12 mouse cellular contexts compared by ENCODE assay signal in genomic region chr8:121307723-121308122, GRCm38 (mm10).
DNase-seq lines count a peak whose midpoint lies in the region; ATAC-seq lines count a peak whose summit lies in the region.
"Had no signal": no experiment of that assay in that cellular context is flagged by ENCODE, and none has a peak within 500 bp of the region (broad histone marks: within the 10 kb centered on the region; RNA-seq: fewer than 3 reads in every experiment).

No protein-coding gene starts in this region.

- no peak overlapping the region for H3K4me3 ChIP-seq in forebrain, embryonic 14.5 days (ENCODE audit: low read depth, low read length)
- H3K4me3 ChIP-seq in forebrain, embryonic 12.5 days (replicated peaks): no peak overlapping the region
- H3K4me3 ChIP-seq in hindbrain, embryonic 12.5 days: no peak overlapping the region
- H3K4me3 ChIP-seq: heart, embryonic 13.5 days; lung, embryonic 15.5 days had no signal

- WGBS in forebrain, embryonic 14.5 days: 64% methylated on average over 7 of the region's 7 CpGs
- 86% methylated on average over 7 of the region's 7 CpGs for WGBS in forebrain, embryonic 12.5 days
- 82% methylated on average over 7 of the region's 7 CpGs for WGBS in hindbrain, embryonic 12.5 days

- intact Hi-C loops in left cerebral cortex, postnatal 14 days (cut with DNase I): no loop called here
- intact Hi-C loops in left cerebral cortex, postnatal 4 days (cut with DNase I): no loop called here

- peak; percentile 29; the same call in 1 of the 2 replicates for ATAC-seq in forebrain, embryonic 14.5 days
- no peak for ATAC-seq in forebrain, embryonic 12.5 days (ENCODE audit: low FRiP score)
- no peak for ATAC-seq in granulocyte monocyte progenitor cell, adult 5-6 weeks (replicated peaks; ENCODE audit: poor library complexity, severe bottlenecking)
- ATAC-seq in hindbrain, embryonic 12.5 days (ENCODE audit: low FRiP score): no peak

- no peaks in the 10 kb centered on the region for H3K9me3 ChIP-seq in forebrain, embryonic 14.5 days (replicated peaks; ENCODE audit: control insufficient read depth, low read length)
- H3K9me3 ChIP-seq in forebrain, embryonic 12.5 days: no peaks in the 10 kb centered on the region
- no peaks in the 10 kb centered on the region for H3K9me3 ChIP-seq in hindbrain, embryonic 12.5 days (replicated peaks)
- H3K9me3 ChIP-seq: heart, embryonic 13.5 days; lung, embryonic 15.5 days had no signal

- peak; percentile 80 for DNase-seq in forebrain, embryonic 14.5 days (ENCODE audit: low spot score)
- peak; percentile 56 to 75 for DNase-seq in left cerebral cortex, postnatal 14 days (ENCODE audit: low spot score in 2 of 2)
- no peak for DNase-seq in left cerebral cortex, adult 11 months (ENCODE audit: low spot score)
- peak; percentile 55 to 68 for DNase-seq in cerebellum, postnatal 25 days
- peak; percentile 78 for DNase-seq in left cerebral cortex, postnatal 4 days
- DNase-seq: thymus, adult 2 months had no signal

- no peaks in the 10 kb centered on the region for H3K36me3 ChIP-seq in forebrain, embryonic 14.5 days (ENCODE audit: control insufficient read depth, insufficient read depth, low read length)
- H3K36me3 ChIP-seq in forebrain, embryonic 12.5 days (replicated peaks): no peaks in the 10 kb centered on the region
- H3K36me3 ChIP-seq in hindbrain, embryonic 12.5 days: no peaks in the 10 kb centered on the region
- H3K36me3 ChIP-seq: heart, embryonic 13.5 days; lung, embryonic 15.5 days had no signal

- H3K4me2 ChIP-seq in forebrain, embryonic 14.5 days (ENCODE audit: low read length): no peak overlapping the region
- no peak overlapping the region for H3K4me2 ChIP-seq in forebrain, embryonic 12.5 days
- no peak overlapping the region for H3K4me2 ChIP-seq in hindbrain, embryonic 12.5 days (replicated peaks)
- H3K4me2 ChIP-seq: heart, embryonic 13.5 days; lung, embryonic 15.5 days had no signal

- no peak overlapping the region for H3K9ac ChIP-seq in forebrain, embryonic 14.5 days (ENCODE audit: low read length)
- H3K9ac ChIP-seq in forebrain, embryonic 12.5 days: no peak overlapping the region
- no peak overlapping the region for H3K9ac ChIP-seq in hindbrain, embryonic 12.5 days
- H3K9ac ChIP-seq: heart, embryonic 13.5 days; lung, embryonic 15.5 days had no signal

- no peak overlapping the region for H3K27ac ChIP-seq in forebrain, embryonic 14.5 days (ENCODE audit: low read depth, low read length)
- no peak overlapping the region for H3K27ac ChIP-seq in forebrain, embryonic 12.5 days
- no peak overlapping the region for H3K27ac ChIP-seq in hindbrain, embryonic 12.5 days
- H3K27ac ChIP-seq: heart, embryonic 13.5 days; kidney, postnatal 0 days; lung, embryonic 15.5 days had no signal

- H3K27me3 ChIP-seq in forebrain, embryonic 14.5 days (replicated peaks; ENCODE audit: control insufficient read depth, insufficient read depth, low read length): no peaks in the 10 kb centered on the region
- H3K27me3 ChIP-seq in forebrain, embryonic 12.5 days: peaks cover 24% of the 10 kb centered on the region
- peaks cover 8% of the 10 kb centered on the region; the same call in 1 of the 2 replicates for H3K27me3 ChIP-seq in hindbrain, embryonic 12.5 days
- H3K27me3 ChIP-seq: lung, embryonic 15.5 days had no signal

- peaks cover 3% of the 10 kb centered on the region; the same call in 1 of the 2 replicates for H3K4me1 ChIP-seq in forebrain, embryonic 14.5 days (ENCODE audit: control insufficient read depth, insufficient read depth, low read length)
- H3K4me1 ChIP-seq in forebrain, embryonic 12.5 days: peaks cover 13% of the 10 kb centered on the region
- peaks cover 21% of the 10 kb centered on the region for H3K4me1 ChIP-seq in hindbrain, embryonic 12.5 days
